Mouse (Mus musculus): ENCODE measurements at regions not wholly inside any gene's neighbourhood (a gene's known extent, or its start where the extent isn't known, plus 50 kb on each side); places are given as distances from the start of the nearest gene placed in this dataset.
A peak's percentile ranks its signal among the peaks of the same experiment; 100 is the strongest.

- Histone ChIP-seq H3K9me3 (no peaks in the 10 kb centered on the region), H3K36me3 (no peaks in the 10 kb centered on the region), H3K4me2 (replicated peaks) (no peak overlapping the region), H3K27me3 (peaks cover 100% of the 10 kb centered on the region), H3K9ac (no peak overlapping the region), H3K4me3 (no peak overlapping the region), H3K4me1 (peaks cover 5% of the 10 kb centered on the region; the same call in 1 of the 2 replicates), H3K27ac (no peak overlapping the region)
- no peak for ATAC-seq (ENCODE audit: low FRiP score, low read depth)
- 64% methylated on average over 5 of the region's 5 CpGs for WGBS
Observed at GRCm38 (mm10) chr8:91873232-91873631, 71.4 kb upstream of the Irx3 start.

GRCm38 (mm10) chr8:91872278-91873115 lies 70.6 kb upstream of the Irx3 start:
- peaks cover 100% of the 10 kb centered on the region for H3K27me3 ChIP-seq
- H3K9ac ChIP-seq: no peak overlapping the region; the same call in 1 of the 2 replicates
- H3K4me2 ChIP-seq (replicated peaks): peak overlapping the region; percentile 40
- WGBS: 7% methylated on average over 29 of the region's 29 CpGs
- no peaks in the 10 kb centered on the region for H3K9me3 ChIP-seq
- H3K4me3 ChIP-seq: peak overlapping the region; percentile 11; the same call in 1 of the 2 replicates
- peak; percentile 64; the same call in 1 of the 2 replicates for ATAC-seq (ENCODE audit: low FRiP score, low read depth)
- no peak overlapping the region for H3K27ac ChIP-seq
- H3K36me3 ChIP-seq: no peaks in the 10 kb centered on the region
- H3K4me1 ChIP-seq: peaks cover 5% of the 10 kb centered on the region; the same call in 1 of the 2 replicates

GRCm38 (mm10) chr8:91867069-91867468 lies 65.2 kb upstream of the Irx3 start:
- Histone ChIP-seq H3K4me1 (0 out of 2 replicates have a peak, but pooled peaks cover 7% of the 10 kb centered on the region), H3K4me3 (no peak overlapping the region), H3K9ac (no peak overlapping the region), H3K4me2 (replicated peaks) (no peak overlapping the region), H3K27ac (no peak overlapping the region), H3K9me3 (no peaks in the 10 kb centered on the region), H3K27me3 (peaks cover 99% of the 10 kb centered on the region), H3K36me3 (no peaks in the 10 kb centered on the region)
- ATAC-seq (ENCODE audit: low FRiP score, low read depth): no peak
- 11% methylated on average over 7 of the region's 7 CpGs for WGBS

GRCm38 (mm10) chr8:91866076-91866475 lies 64.2 kb upstream of the Irx3 start:
- no peak for ATAC-seq (ENCODE audit: low FRiP score, low read depth)
- 14% methylated on average over 7 of the region's 7 CpGs for WGBS
- H3K27me3 ChIP-seq: peaks cover 99% of the 10 kb centered on the region
- no peaks in the 10 kb centered on the region for H3K36me3 ChIP-seq
- 0 out of 2 replicates have a peak, but pooled peaks cover 7% of the 10 kb centered on the region for H3K4me1 ChIP-seq
- H3K27ac ChIP-seq: no peak overlapping the region
- H3K9me3 ChIP-seq: no peaks in the 10 kb centered on the region
- H3K4me2 ChIP-seq (replicated peaks): no peak overlapping the region
- H3K4me3 ChIP-seq: no peak overlapping the region
- H3K9ac ChIP-seq: no peak overlapping the region

- peaks cover 98% of the 10 kb centered on the region for H3K27me3 ChIP-seq
Observed at GRCm38 (mm10) chr8:91865361-91865760, 63.5 kb upstream of the Irx3 start.

GRCm38 (mm10) chr8:91863505-91863904 lies 61.6 kb upstream of the Irx3 start:
- no peak overlapping the region for H3K4me2 ChIP-seq (replicated peaks)
- no peak overlapping the region for H3K4me3 ChIP-seq
- 0 out of 2 replicates have a peak, but pooled peaks cover 7% of the 10 kb centered on the region for H3K4me1 ChIP-seq
- ATAC-seq (ENCODE audit: low FRiP score, low read depth): no peak
- H3K9me3 ChIP-seq: no peaks in the 10 kb centered on the region
- 17% methylated on average over 4 of the region's 4 CpGs for WGBS
- H3K36me3 ChIP-seq: no peaks in the 10 kb centered on the region
- peaks cover 97% of the 10 kb centered on the region for H3K27me3 ChIP-seq
- no peak overlapping the region for H3K27ac ChIP-seq
- no peak overlapping the region for H3K9ac ChIP-seq

More at GRCm38 (mm10) chr8:91865361-91865760, 63.5 kb upstream of the Irx3 start:
- Histone ChIP-seq H3K9ac (no peak overlapping the region), H3K36me3 (no peaks in the 10 kb centered on the region), H3K9me3 (no peaks in the 10 kb centered on the region), H3K4me1 (0 out of 2 replicates have a peak, but pooled peaks cover 7% of the 10 kb centered on the region), H3K4me3 (no peak overlapping the region), H3K4me2 (replicated peaks) (no peak overlapping the region), H3K27ac (no peak overlapping the region)
- 10% methylated on average over 10 of the region's 10 CpGs for WGBS
- no peak for ATAC-seq (ENCODE audit: low FRiP score, low read depth)

GRCm38 (mm10) chr8:91855881-91856280 lies 54.0 kb upstream of the Irx3 start:
- no peak for ATAC-seq (ENCODE audit: low FRiP score, low read depth)
- H3K27me3 ChIP-seq: peaks cover 92% of the 10 kb centered on the region

GRCm38 (mm10) chr8:91854369-91854768 lies 52.5 kb upstream of the Irx3 start:
- Histone ChIP-seq H3K9me3 (no peaks in the 10 kb centered on the region), H3K27me3 (peaks cover 94% of the 10 kb centered on the region), H3K4me2 (replicated peaks) (no peak overlapping the region), H3K9ac (no peak overlapping the region), H3K27ac (no peak overlapping the region), H3K4me3 (no peak overlapping the region), H3K36me3 (no peaks in the 10 kb centered on the region), H3K4me1 (no peaks in the 10 kb centered on the region)
- 87% methylated on average over 4 of the region's 4 CpGs for WGBS
- no peak for ATAC-seq (ENCODE audit: low FRiP score, low read depth)

More at GRCm38 (mm10) chr8:91855881-91856280, 54.0 kb upstream of the Irx3 start:
- Histone ChIP-seq H3K4me3 (no peak overlapping the region), H3K9ac (no peak overlapping the region), H3K4me1 (no peaks in the 10 kb centered on the region), H3K4me2 (replicated peaks) (no peak overlapping the region), H3K36me3 (no peaks in the 10 kb centered on the region), H3K9me3 (no peaks in the 10 kb centered on the region), H3K27ac (no peak overlapping the region)
- 74% methylated on average over 14 of the region's 14 CpGs for WGBS

GRCm38 (mm10) chr8:91853803-91854202 lies 51.9 kb upstream of the Irx3 start:
- Histone ChIP-seq H3K9ac (no peak overlapping the region), H3K36me3 (no peaks in the 10 kb centered on the region), H3K4me1 (no peaks in the 10 kb centered on the region), H3K27me3 (peaks cover 92% of the 10 kb centered on the region), H3K4me2 (replicated peaks) (no peak overlapping the region), H3K27ac (no peak overlapping the region), H3K9me3 (no peaks in the 10 kb centered on the region), H3K4me3 (no peak overlapping the region)
- WGBS: 67% methylated on average over 2 of the region's 2 CpGs
- no peak for ATAC-seq (ENCODE audit: low FRiP score, low read depth)

GRCm38 (mm10) chr8:91853336-91853735 lies 51.5 kb upstream of the Irx3 start:
- no peaks in the 10 kb centered on the region for H3K36me3 ChIP-seq
- no peak overlapping the region for H3K4me2 ChIP-seq (replicated peaks)
- 80% methylated on average over 4 of the region's 4 CpGs for WGBS
- no peak overlapping the region for H3K27ac ChIP-seq
- no peak overlapping the region for H3K9ac ChIP-seq
- H3K27me3 ChIP-seq: peaks cover 92% of the 10 kb centered on the region
- ATAC-seq (ENCODE audit: low FRiP score, low read depth): no peak
- no peaks in the 10 kb centered on the region for H3K9me3 ChIP-seq
- no peak overlapping the region for H3K4me3 ChIP-seq
- no peaks in the 10 kb centered on the region for H3K4me1 ChIP-seq

All from limb, embryonic 13.5 days (tissue).